Mouse (Mus musculus) right cerebral cortex, postnatal 10 days (tissue): ENCODE results near the gene Fam136a.
A peak's percentile ranks its signal among the peaks of the same experiment; 100 is the strongest.
"Not testable (repeated sequence)": the region's sequence is repeated elsewhere in the genome, so short reads cannot be mapped to it uniquely, and the experiment has no call there.

Experiments
- DNase-seq, 2 experiments: peaks; one replicate each; pipeline ENCODE4 v3.0.0; 2021; ENCODE audit warnings: low spot score in 2 of 2

Fam136a gene

DNA sequence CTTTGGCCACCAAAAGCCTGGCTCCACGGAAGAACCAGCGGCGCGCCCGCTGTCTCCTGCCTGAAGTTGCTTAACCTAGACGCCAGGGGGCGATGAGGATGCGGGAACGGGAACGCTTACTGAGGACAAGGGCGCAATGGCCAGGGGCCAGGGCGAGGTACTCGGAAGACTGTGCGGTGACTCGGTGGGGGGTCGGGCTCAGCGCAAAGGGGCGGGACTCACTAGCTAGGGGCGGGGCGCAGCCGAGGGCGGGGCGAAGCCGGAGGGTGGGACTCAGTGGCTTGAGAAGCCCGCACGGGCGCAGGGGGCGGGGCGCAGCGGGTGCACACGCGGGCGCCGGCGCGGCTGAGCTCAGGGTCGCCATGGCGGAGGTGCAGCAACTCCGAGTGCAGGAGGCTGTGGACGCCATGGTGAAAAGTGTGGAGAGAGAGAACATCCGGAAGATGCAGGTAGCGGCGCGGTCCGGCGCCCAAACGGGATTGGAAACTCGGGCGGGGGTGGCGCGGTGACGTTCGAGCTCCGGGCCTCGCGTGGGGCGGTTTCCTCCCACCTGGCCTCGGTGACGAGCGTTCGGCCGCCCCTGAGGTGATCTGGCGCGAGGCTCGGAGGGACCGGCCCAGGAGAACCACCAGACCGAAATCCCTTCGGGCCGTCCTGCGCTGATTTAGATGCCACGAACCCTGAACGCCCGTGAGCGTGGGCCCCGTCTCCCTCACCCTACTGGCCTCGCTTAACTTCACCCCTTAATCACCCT is at the start of gene Fam136a:
Fam136a (plus strand) TSS at position 276 of the 754 bp plus-strand sequence.
- DNase-seq = peak; percentile 97

DNA sequence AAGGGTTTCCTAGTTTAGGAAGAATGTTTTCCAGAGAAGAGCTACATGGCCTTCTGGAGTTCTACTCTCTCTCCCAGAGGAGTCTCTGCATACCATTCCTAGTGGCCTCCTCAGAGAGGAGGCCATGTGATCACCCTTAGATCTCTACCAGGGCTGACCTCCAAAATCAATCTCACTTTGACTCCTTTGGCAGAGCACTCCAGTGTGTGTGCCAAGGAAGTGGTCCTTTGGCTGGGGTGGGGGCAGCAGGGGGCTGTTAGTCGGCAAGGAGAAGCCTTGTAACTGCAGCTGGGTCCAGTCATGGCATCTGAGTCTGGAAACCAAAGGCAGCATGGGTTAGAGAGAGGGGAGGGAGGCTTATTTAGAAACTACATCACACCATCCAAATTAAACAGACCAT is 48.4 kb upstream of the Fam136a start:
- DNase-seq = no peak

GRCm38 (mm10) chr6:86318855-86319254 is 46.6 kb upstream of the Fam136a start:
- DNase-seq = no peak

GRCm38 (mm10) chr6:86322031-86322563 is 43.3 kb upstream of the Fam136a start:
- no peak for DNase-seq

DNA sequence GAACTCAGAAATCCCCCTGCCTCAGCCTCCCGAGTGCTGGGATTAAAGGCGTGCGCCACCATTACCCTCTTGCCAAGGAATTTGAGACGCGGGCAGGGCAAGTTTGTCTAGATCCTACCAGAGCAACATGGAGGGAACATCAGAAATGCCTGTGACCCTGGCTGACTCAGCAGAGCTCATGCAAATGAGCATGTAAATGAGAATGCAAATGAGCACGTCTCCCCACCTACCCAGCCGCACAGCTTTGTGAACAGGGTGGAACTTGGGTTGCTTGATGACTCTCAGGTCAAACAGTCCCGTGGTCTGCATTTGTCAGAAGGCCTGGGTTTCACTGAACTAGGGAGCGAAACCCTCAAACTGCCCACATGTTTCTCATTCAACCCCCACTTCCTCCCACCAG is 42.5 kb upstream of the Fam136a start:
- no peak for DNase-seq

DNA sequence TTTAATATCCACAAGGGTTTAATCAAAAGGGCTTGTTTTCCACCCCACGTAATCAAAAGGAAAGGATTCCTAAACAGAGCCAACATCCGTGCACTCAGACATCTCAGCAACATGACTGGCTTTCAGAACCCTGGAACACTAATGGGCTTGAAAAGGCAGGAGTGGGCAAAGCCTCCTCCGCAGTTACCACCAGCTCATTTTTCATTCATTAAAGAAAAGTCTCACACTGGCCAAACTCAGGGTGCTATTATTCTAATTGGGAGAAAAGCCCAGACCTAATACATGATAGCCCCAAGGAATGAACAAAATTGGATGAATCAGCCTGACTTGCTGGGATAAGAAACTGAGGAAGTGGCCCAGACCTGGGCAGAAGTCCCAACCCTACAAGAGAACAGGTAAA is 41.0 kb upstream of the Fam136a start:
- DNase-seq = no peak

DNA sequence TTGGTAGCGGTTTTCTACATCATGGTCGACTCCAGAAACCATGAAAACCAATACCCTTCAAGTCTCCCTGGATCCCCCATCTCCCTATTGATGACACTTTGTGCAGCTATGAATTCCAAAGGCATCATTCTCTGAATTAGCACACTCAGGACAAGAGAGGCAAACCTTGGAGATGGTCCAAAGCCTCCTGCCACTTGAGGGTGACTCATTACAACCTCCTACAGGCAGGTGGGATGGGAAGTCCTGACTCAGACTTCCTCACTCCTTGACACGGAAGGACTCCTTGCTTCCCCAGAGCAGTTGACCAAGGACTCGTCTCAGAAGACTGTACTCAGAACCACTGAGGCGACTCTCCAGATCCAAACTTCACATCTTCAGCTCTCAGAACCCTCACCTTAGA is 39.8 kb upstream of the Fam136a start:
- no peak for DNase-seq

- peak; percentile 60 to 79 for DNase-seq
Observed at GRCm38 (mm10) chr6:86326866-86327265, 38.6 kb upstream of the Fam136a start.

DNA sequence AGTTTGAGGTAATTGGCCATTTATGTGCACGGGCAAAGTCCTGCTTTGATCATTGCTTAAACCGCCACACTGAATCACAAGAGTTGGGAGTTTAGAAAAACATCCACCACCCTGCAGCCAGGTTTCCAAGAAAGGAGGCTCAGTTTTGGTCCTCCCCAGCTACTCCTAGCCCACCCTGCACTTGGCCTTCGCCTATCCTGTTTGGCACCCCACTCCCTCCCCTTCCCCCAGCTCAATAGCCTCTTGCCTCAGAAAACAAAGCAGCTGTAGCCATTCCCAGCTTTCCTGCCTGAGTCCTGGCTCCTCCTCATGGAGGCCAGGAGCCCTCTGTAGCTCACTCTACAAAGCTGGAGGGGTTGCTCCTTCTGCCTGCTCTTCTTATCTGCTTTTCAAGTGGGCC is 37.1 kb upstream of the Fam136a start:
- DNase-seq = peak; percentile 55 to 65

- no peak for DNase-seq
Observed at GRCm38 (mm10) chr6:86329943-86330342, 35.5 kb upstream of the Fam136a start.

GRCm38 (mm10) chr6:86335121-86335849 is 30.2 kb upstream of the Fam136a start:
- DNase-seq = no peak

DNA sequence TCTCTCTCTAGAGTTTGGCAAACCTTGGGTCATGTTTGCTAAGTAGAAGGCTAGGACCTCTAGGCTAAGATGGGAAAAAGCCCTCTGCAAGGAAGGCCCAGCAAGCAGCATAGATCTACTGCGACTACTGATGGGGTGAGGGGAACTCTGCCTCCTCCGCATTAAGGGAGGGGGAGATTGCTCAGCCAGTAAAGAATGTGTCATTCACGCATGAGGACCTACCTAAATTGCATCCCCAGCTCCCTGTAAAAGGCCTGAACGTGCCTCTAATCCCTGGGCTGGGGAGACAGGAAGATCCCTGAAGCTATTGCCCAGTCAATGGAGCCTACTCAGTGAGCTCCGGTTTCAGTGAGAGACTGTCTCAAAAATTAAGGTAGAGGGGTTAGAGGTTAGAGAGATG is 29.6 kb upstream of the Fam136a start:
- no peak for DNase-seq

- not testable (repeated sequence) for DNase-seq
Observed at GRCm38 (mm10) chr6:86336340-86336739, 29.1 kb upstream of the Fam136a start.

DNA sequence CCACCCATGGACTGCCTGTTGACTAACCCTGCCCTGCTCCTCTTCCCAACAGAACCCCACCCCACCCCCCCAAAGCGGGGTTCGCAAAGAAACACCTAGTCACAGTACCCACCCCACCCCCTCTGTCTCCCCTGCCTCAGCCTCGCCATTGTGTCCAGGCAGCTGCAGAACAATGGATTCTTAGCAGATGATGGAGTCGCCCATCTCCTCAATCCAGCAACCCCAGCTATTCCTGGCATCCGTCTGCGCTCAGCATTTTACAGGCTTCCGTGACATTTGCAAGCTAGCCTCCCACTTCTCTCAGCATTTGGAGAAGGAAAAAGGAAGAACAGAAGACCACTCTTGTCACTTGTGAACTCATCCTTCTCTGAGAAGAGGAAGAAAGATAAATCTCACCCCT is 21.8 kb upstream of the Fam136a start:
- DNase-seq = peak; percentile 52 to 55

DNA sequence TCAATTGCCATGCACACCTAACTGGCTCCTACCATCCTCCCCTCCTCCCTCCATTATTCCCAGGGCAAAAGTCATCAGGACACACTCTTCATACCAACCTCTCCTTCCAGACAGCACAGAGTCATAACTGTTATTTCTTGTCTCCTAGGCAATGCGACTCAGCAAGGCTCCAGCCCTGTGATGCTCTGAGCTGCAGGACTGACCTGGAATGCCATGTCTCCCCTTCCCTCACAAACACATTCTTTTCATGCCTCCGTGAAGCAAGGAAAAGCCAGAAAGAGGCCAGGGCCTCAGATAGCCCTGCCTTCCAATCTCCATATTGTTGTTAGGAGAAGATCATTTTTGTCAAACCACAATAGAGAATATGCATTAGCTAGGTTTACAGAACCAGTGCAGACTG is 19.4 kb upstream of the Fam136a start:
- DNase-seq = no peak

DNA sequence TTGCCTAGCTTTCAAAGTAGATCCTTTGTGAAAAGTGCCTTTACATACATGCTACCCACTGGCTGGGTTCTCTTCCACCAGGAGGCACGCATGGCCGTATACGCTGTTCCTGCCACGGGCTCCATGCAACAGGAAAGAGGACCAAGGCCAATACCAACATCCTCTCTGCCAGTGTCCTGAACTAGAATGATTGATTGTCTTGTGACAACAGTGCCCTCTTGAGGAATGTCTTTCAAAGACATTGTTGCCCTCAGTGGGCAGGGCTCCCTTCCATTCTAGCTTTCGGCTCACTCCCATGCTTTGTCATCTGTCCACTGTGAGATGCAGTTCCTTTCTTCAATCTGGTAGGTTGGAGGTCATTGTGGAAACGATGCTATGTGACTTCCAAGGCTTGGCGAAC is 16.2 kb upstream of the Fam136a start:
- DNase-seq = peak in 1 of 2 experiments; percentile 40

- no peak for DNase-seq
Observed at GRCm38 (mm10) chr6:86354948-86355347, 10.5 kb upstream of the Fam136a start.

DNA sequence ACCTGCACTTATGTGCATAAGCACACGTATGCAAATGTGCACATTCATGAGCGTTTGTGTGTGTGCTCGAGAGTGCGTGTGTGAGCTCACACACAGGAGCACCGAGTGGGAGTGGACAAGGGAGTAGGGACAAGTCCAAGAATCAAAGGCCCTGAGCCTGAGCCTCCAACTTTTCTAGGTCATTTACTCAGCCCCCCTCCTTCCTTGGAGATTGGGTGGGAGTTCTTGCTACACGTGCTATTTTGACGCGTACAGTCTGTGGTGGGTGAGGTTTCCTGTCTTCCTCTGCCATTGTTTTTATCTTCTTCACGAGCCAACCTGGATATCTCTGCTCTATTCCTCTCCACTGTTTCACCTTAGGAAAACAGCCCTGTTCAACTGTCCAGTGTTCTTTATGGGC is 8.5 kb upstream of the Fam136a start:
- no peak for DNase-seq

- DNase-seq = no peak
Observed at GRCm38 (mm10) chr6:86360691-86361090, 4.8 kb upstream of the Fam136a start.

- DNase-seq = no peak
Observed at GRCm38 (mm10) chr6:86361373-86361772, 4.1 kb upstream of the Fam136a start.

- DNase-seq = peak; percentile 89 to 93
Observed at GRCm38 (mm10) chr6:86364442-86365141, 854 bp upstream of the Fam136a start.

DNA sequence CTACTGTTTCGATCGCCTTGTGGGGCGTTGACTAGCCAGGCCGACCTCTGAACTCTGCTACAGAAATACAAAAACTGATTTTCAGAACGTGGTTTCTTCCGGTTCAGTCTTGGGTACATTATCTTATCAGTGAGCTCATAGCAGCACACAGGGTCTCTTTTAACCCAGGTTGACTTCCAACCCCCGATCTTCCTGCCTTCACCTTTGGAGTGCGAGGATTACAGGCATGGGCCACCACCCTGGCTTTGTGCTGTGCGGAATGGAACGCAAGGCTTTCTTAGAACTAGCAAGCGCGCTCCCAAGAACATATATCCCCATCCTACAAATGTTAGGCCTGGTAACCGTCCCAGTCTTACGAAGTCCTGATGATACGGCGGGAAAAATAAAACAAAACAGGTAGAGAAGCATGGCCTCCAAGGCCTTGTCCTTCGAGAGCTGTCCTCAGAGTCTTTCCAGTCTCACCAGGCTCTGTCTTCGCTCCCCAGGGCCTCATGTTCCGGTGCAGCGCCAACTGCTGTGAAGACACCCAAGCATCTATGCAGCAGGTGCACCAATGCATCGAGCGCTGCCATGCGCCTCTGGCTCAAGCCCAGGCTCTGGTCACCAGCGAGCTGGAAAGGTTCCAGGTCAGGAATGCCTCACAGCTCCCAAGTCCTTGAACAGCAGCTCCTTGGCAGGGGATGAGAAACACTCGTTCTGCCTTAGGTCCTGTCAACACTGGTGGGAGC is 843 bp downstream of the Fam136a start:
- DNase-seq = peak; percentile 65 to 72
